Mouse (Mus musculus) stomach, postnatal 0 days (tissue): Measurements from ENCODE around the gene Ankrd17.

Experiments
- CTCF ChIP-seq: IDR thresholded peaks from 2 replicates; pipeline ENCODE4 v1.5.1; 2016; ENCODE audit warnings: antibody characterized with exemption, low read depth, mild to moderate bottlenecking, moderate library complexity
- EP300 ChIP-seq: optimal IDR thresholded peaks from 2 replicates; pipeline ENCODE3; 2016; ENCODE audit warnings: antibody characterized with exemption

GRCm38 (mm10) chr5:90370401-90370800 lies 4.0 kb upstream of the Ankrd17 start:
- no peak for TF ChIP-seq CTCF
- no peak for TF ChIP-seq EP300
